ENCODE assay signal across 25 mouse cellular contexts in the genomic region with DNA sequence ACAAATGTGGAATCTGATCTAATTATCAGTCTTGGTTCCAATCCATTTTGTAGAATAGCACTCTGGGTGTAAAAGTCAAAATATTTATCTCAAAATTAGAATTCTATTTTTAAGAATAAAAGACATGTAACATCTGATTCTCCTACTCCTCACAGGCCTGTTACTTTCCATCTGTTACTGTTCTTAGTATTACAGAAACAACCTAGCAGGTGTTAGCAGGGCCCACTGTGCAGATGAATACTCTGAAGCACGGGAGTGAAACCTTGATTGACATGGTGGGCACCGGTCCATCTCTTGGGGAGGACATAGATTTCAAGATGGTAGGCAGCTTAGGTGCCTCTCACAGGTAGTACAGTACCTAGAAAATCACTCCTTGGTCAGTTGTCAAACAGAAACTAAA.
"Had no signal": no experiment of that assay in that cellular context is flagged by ENCODE, and none has a peak within 500 bp of the region (broad histone marks: within the 10 kb centered on the region; RNA-seq: fewer than 3 reads in every experiment).

No protein-coding gene starts in this region.

- ATAC-seq: liver, postnatal 0 days; lung, postnatal 0 days; midbrain, embryonic 15.5 days had no signal

- H3K4me1 ChIP-seq: limb, embryonic 15.5 days; midbrain, embryonic 12.5 days; midbrain, embryonic 15.5 days; neural tube, embryonic 12.5 days had no signal

- H3K9me3 ChIP-seq: kidney, embryonic 15.5 days; limb, embryonic 12.5 days; limb, embryonic 15.5 days; midbrain, embryonic 12.5 days; midbrain, embryonic 15.5 days; neural tube, embryonic 12.5 days; neural tube, embryonic 15.5 days had no signal

- H3K27ac ChIP-seq: kidney, embryonic 15.5 days; left cerebral cortex, adult 2 months; limb, embryonic 12.5 days; limb, embryonic 15.5 days; liver, embryonic 14.5 days; macrophage; midbrain, embryonic 12.5 days; midbrain, embryonic 15.5 days; neural tube, embryonic 12.5 days; neural tube, embryonic 15.5 days; stomach, postnatal 0 days had no signal

- DNase-seq: kidney, adult 11 months; kidney, adult 8-10 months; kidney, postnatal 10 days; kidney, postnatal 36 days; liver, postnatal 0 days; lung, embryonic 14.5 days; right cerebral cortex, adult 18-20 months; right cerebral cortex, postnatal 14 days; right cerebral cortex, postnatal 4 days; thymus, adult 2 months; thymus, postnatal 14 days; thymus, postnatal 4 days had no signal

- H3K4me2 ChIP-seq: kidney, embryonic 15.5 days; limb, embryonic 12.5 days; limb, embryonic 15.5 days; liver, embryonic 11.5 days; lung, embryonic 14.5 days; midbrain, embryonic 12.5 days; midbrain, embryonic 15.5 days; neural tube, embryonic 12.5 days; neural tube, embryonic 15.5 days had no signal

- H3K27me3 ChIP-seq: kidney, embryonic 15.5 days; limb, embryonic 12.5 days; limb, embryonic 15.5 days; midbrain, embryonic 12.5 days; midbrain, embryonic 15.5 days; neural tube, embryonic 12.5 days; neural tube, embryonic 15.5 days had no signal

- H3K4me3 ChIP-seq: kidney, embryonic 15.5 days; left cerebral cortex, adult 2 months; limb, embryonic 12.5 days; limb, embryonic 15.5 days; midbrain, embryonic 12.5 days; midbrain, embryonic 15.5 days; neural tube, embryonic 12.5 days; neural tube, embryonic 15.5 days had no signal

- H3K9ac ChIP-seq: kidney, embryonic 15.5 days; limb, embryonic 12.5 days; limb, embryonic 15.5 days; liver, embryonic 14.5 days; liver, postnatal 0 days; lung, embryonic 14.5 days; midbrain, embryonic 12.5 days; midbrain, embryonic 15.5 days; neural tube, embryonic 12.5 days; neural tube, embryonic 15.5 days had no signal

- H3K36me3 ChIP-seq: kidney, embryonic 15.5 days; limb, embryonic 12.5 days; limb, embryonic 15.5 days; midbrain, embryonic 12.5 days; midbrain, embryonic 15.5 days; neural tube, embryonic 12.5 days; neural tube, embryonic 15.5 days had no signal
